Mouse (Mus musculus): Measurements from ENCODE around the gene Zfp605. TPM values are rescaled to one million over a fixed set of nuclear protein-coding genes. Genes with fewer than 3 reads are reported as not detected.
"Not testable (repeated sequence)": the region's sequence is repeated elsewhere in the genome, so short reads cannot be mapped to it uniquely, and the experiment has no call there.

The Zfp605 gene
- total RNA-seq, 2 experiments from 2014 or later: 15.9 to 16.7 TPM

- intact Hi-C loops (cut with DNase I): loop anchor here (2.0 to 10.0 kb wide), 4 partner anchors 27 to 1453 kb away; partner anchors contain the start of genes Chfr and Zfp932
- peak within 1 kb of the TSS; percentile 92 for H3K4me3 ChIP-seq
- peak; percentile 90 to 94 for DNase-seq (ENCODE audit: extremely low spot score in 1 of 2, low spot score in 2 of 2)
- no peak for TF ChIP-seq CTCF (IDR thresholded peaks at IDR 0.05)
- H3K27ac ChIP-seq: peak within 1 kb of the TSS; percentile 94
These were observed 2.1 kb upstream of the Zfp605 start, which contains the start of gene Gtpbp6 for GRCm38 (mm10) chr5:110107581-110108304. Gene Gtpbp6 (minus strand): TSS chr5:110108197.

- peak overlapping the region; percentile 92 for H3K4me3 ChIP-seq
- peak; percentile 39 for TF ChIP-seq CTCF (IDR thresholded peaks at IDR 0.05)
- DNase-seq (ENCODE audit: extremely low spot score in 1 of 2, low spot score in 2 of 2): no peak
- intact Hi-C loops (cut with DNase I): loop anchor here (2.0 to 10.0 kb wide), 4 partner anchors 27 to 1453 kb away; partner anchors contain the start of genes Chfr and Zfp932
- peak overlapping the region; percentile 77 for H3K27ac ChIP-seq
These were observed 1.6 kb upstream of the Zfp605 start for GRCm38 (mm10) chr5:110108305-110108628.

- H3K4me3 ChIP-seq; intact Hi-C loops (cut with DNase I); DNase-seq (ENCODE audit: extremely low spot score in 1 of 2, low spot score in 2 of 2); H3K27ac ChIP-seq: not testable (repeated sequence)
These were observed 12.5 kb downstream of the Zfp605 start for GRCm38 (mm10) chr5:110122380-110122779.

GRCm38 (mm10) chr5:110135293-110136086 is 25.6 kb downstream of the Zfp605 start, which contains the start of gene Chfr:
Gene Chfr (plus strand): TSS chr5:110135842.
- peak within 1 kb of the TSS; percentile 97 for H3K4me3 ChIP-seq
- peak; percentile 99 to 100 for DNase-seq (ENCODE audit: extremely low spot score in 1 of 2, low spot score in 2 of 2)
- H3K27ac ChIP-seq: peak within 1 kb of the TSS; percentile 87
- TF ChIP-seq CTCF (IDR thresholded peaks at IDR 0.05): no peak; the same call in none of the 2 replicates
- intact Hi-C loops (cut with DNase I): loop anchor here (2.0 kb wide), 2 partner anchors 27 to 77 kb away; partner anchors contain the start of gene Gtpbp6

GRCm38 (mm10) chr5:110136087-110136464 is 26.2 kb downstream of the Zfp605 start:
- no peak for DNase-seq (ENCODE audit: extremely low spot score in 1 of 2, low spot score in 2 of 2)
- intact Hi-C loops (cut with DNase I): no loop called here
- Histone ChIP-seq H3K4me3 (peak overlapping the region; percentile 97), H3K27ac (peak overlapping the region; percentile 87)
- no peak for TF ChIP-seq CTCF (IDR thresholded peaks at IDR 0.05)

GRCm38 (mm10) chr5:110137816-110138215 is 27.9 kb downstream of the Zfp605 start:
- no peak for DNase-seq (ENCODE audit: extremely low spot score in 1 of 2, low spot score in 2 of 2)
- no peak for TF ChIP-seq CTCF (IDR thresholded peaks at IDR 0.05)
- intact Hi-C loops (cut with DNase I): no loop called here
- no peak overlapping the region for H3K27ac ChIP-seq
- no peak overlapping the region for H3K4me3 ChIP-seq

GRCm38 (mm10) chr5:110139325-110139724 is 29.4 kb downstream of the Zfp605 start:
- Histone ChIP-seq H3K27ac (no peak overlapping the region), H3K4me3 (no peak overlapping the region)
- TF ChIP-seq CTCF (IDR thresholded peaks at IDR 0.05): no peak
- DNase-seq (ENCODE audit: extremely low spot score in 1 of 2, low spot score in 2 of 2): no peak
- intact Hi-C loops (cut with DNase I): no loop called here

GRCm38 (mm10) chr5:110140424-110140823 is 30.5 kb downstream of the Zfp605 start:
- intact Hi-C loops (cut with DNase I): no loop called here
- TF ChIP-seq CTCF (IDR thresholded peaks at IDR 0.05): no peak
- Histone ChIP-seq H3K4me3 (no peak overlapping the region), H3K27ac (no peak overlapping the region)
- no peak for DNase-seq (ENCODE audit: extremely low spot score in 1 of 2, low spot score in 2 of 2)

GRCm38 (mm10) chr5:110142309-110142708 is 32.4 kb downstream of the Zfp605 start:
- TF ChIP-seq CTCF (IDR thresholded peaks at IDR 0.05): no peak
- no peak overlapping the region for H3K27ac ChIP-seq
- DNase-seq (ENCODE audit: extremely low spot score in 1 of 2, low spot score in 2 of 2): no peak
- no peak overlapping the region for H3K4me3 ChIP-seq
- intact Hi-C loops (cut with DNase I): no loop called here

GRCm38 (mm10) chr5:110143007-110143406 is 33.1 kb downstream of the Zfp605 start:
- TF ChIP-seq CTCF (IDR thresholded peaks at IDR 0.05): peak; percentile 37
- Histone ChIP-seq H3K4me3 (no peak overlapping the region), H3K27ac (no peak overlapping the region)
- intact Hi-C loops (cut with DNase I): no loop called here
- DNase-seq (ENCODE audit: extremely low spot score in 1 of 2, low spot score in 2 of 2): no peak

- TF ChIP-seq CTCF (IDR thresholded peaks at IDR 0.05): no peak
- intact Hi-C loops (cut with DNase I): no loop called here
- H3K27ac ChIP-seq: no peak overlapping the region
- no peak for DNase-seq (ENCODE audit: extremely low spot score in 1 of 2, low spot score in 2 of 2)
- no peak overlapping the region for H3K4me3 ChIP-seq
These were observed 59.5 kb downstream of the Zfp605 start for GRCm38 (mm10) chr5:110169374-110169773.

- H3K27ac ChIP-seq: peak within 1 kb of the TSS; percentile 94
- intact Hi-C loops (cut with DNase I): no loop called here
- peak within 1 kb of the TSS; percentile 100 for H3K4me3 ChIP-seq
- TF ChIP-seq CTCF (IDR thresholded peaks at IDR 0.05): no peak
- DNase-seq (ENCODE audit: extremely low spot score in 1 of 2, low spot score in 2 of 2): peak; percentile 85 to 92
These were observed 66.6 kb downstream of the Zfp605 start, which contains the start of gene Golga3 for GRCm38 (mm10) chr5:110176362-110177020. Gene Golga3 (plus strand): TSS chr5:110176701.
